Mouse (Mus musculus) bone marrow macrophage, adult 2 months (primary cell): ENCODE results near the gene Tsc22d4.

Experiments
- CTCF ChIP-seq: IDR thresholded peaks from 2 replicates; pipeline ENCODE4 v1.5.1; 2012; ENCODE audit warnings: low read depth, mild to moderate bottlenecking, low read length, moderate library complexity
- POLR2A ChIP-seq: IDR thresholded peaks from 2 replicates; pipeline ENCODE4 v1.6.1; 2012; ENCODE audit warnings: mild to moderate bottlenecking, low read depth, low read length, borderline replicate concordance

DNA sequence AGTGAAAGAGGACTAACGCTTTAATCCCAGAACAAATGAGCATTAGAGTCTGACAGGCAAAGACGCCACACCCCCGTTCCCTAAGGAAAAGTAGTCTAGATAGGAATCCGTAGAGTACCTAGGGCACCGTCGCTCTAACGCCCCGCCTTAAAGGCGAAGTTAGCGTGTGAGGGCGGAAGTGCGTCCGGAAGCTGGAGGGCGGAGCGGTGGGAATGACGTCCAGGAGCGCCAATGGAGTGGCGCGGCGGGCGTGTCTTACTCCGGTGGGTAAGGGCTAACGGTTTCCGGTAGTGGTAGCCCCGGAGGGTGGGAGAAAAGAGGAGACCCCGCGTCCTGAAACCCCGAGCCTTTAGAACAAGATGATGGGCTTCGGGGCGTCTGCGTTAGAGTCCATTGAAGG is 33.1 kb downstream of the Tsc22d4 start, which contains the start of gene Ppp1r35:
- TF ChIP-seq POLR2A (no peak), CTCF (no peak)
